Mouse (Mus musculus) neural tube, embryonic 11.5 days (tissue): Measurements from ENCODE around the gene Pcp4. TPM values are rescaled to one million over a fixed set of nuclear protein-coding genes. Genes with fewer than 3 reads are reported as not detected.

Experiments
- ATAC-seq: fragments of 200-750 bp; cut with Nextera tagmentation; 2 replicates; pipeline ENCODE4 v1.8.0; 2017; ENCODE audit warnings: moderate number of reproducible peaks, mild to moderate bottlenecking, moderate TSS enrichment, moderate library complexity; ENCODE audit not compliant: insufficient read depth, low FRiP score, low TSS enrichment
- DNase-seq: peaks from one replicate; pipeline ENCODE4 v3.0.0-alpha.2; 2015; ENCODE audit warnings: low spot score
- H3K27ac ChIP-seq: fragments of 300-500 bp; sonication (generic); 2 replicates; pipeline ENCODE4 v1.5.1; 2014; ENCODE audit warnings: low read depth, mild to moderate bottlenecking, low read length
- H3K27me3 ChIP-seq: fragments of 300-500 bp; sonication (generic); 2 replicates; pipeline ENCODE4 v1.6.1; 2014; ENCODE audit warnings: mild to moderate bottlenecking, low read length, mixed read lengths; ENCODE audit not compliant: control insufficient read depth, insufficient read depth
- H3K36me3 ChIP-seq: fragments of 300-500 bp; sonication (generic); 2 replicates; pipeline ENCODE4 v1.6.1; 2014; ENCODE audit warnings: mild to moderate bottlenecking, low read length, moderate library complexity, mixed read lengths; ENCODE audit not compliant: control insufficient read depth, insufficient read depth
- H3K4me1 ChIP-seq: fragments of 300-500 bp; sonication (generic); 2 replicates; pipeline ENCODE4 v1.6.1; 2014; ENCODE audit warnings: low read length, mixed read lengths; ENCODE audit not compliant: control insufficient read depth, insufficient read depth
- H3K4me2 ChIP-seq: fragments of 300-500 bp; sonication (generic); 2 replicates; pipeline ENCODE4 v1.6.1; 2014; ENCODE audit warnings: low read depth, mild to moderate bottlenecking, moderate library complexity
- H3K4me3 ChIP-seq: fragments of 300-500 bp; sonication (generic); 2 replicates; pipeline ENCODE4 v1.5.1; 2014; ENCODE audit warnings: low read depth, low read length
- H3K9ac ChIP-seq: fragments of 300-500 bp; sonication (generic); 2 replicates; pipeline ENCODE4 v1.6.1; 2014; ENCODE audit warnings: mild to moderate bottlenecking, low read length
- H3K9me3 ChIP-seq: fragments of 300-500 bp; sonication (generic); 2 replicates; pipeline ENCODE4 v1.6.1; 2016; ENCODE audit warnings: low read length; ENCODE audit not compliant: control insufficient read depth
- WGBS: fragments of 180-500 bp; shearing (Covaris S2); extraction: QIAGEN DNeasy Blood & Tissue Kit; methylation state at CpG from one replicate; pipeline ENCODE4 v1.1.7; 2014; 5-methylcytosine and 5-hydroxymethylcytosine counted together
- polyA plus RNA-seq: library from polyadenylated mRNA; unstranded; fragments of >200 nt; fragmentation: Nextera tagmentation; extraction: Ambion mirVana; gene quantifications from 2 replicates; pipeline ENCODE4 v1.2.1, GENCODE M21; 2014

Gene Pcp4
- polyA plus RNA-seq, 1 experiment from 2014 or later, result 24.7 TPM

DNA sequence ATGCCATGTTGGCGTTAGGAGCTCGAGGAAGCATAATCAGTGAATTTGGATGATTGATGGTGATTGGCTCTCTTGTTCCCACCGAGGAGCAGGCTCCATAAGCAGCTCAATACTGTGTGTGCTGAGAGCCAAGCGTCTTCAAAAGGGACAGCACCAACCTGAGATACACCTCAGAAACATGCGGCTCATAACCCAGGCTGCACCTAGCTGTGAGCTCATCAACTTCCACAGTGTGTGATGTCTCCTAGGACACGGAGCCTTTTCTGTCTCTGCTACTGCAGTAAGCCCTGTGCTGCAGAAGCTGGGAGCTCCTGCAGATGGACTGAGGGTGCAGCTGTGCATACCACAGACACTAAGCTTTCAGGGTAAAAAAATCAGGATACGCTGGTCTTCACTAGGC lies 31.5 kb downstream of the Pcp4 start:
- Histone ChIP-seq H3K9ac (no peak overlapping the region), H3K27ac (no peak overlapping the region), H3K4me1 (peaks cover 3% of the 10 kb centered on the region), H3K4me2 (no peak overlapping the region), H3K4me3 (no peak overlapping the region), H3K27me3 (no peaks in the 10 kb centered on the region), H3K36me3 (no peaks in the 10 kb centered on the region), H3K9me3 (no peaks in the 10 kb centered on the region)
- no peak for DNase-seq
- WGBS, result 63% methylated on average over 7 of the region's 7 CpGs
- ATAC-seq, result no peak

DNA sequence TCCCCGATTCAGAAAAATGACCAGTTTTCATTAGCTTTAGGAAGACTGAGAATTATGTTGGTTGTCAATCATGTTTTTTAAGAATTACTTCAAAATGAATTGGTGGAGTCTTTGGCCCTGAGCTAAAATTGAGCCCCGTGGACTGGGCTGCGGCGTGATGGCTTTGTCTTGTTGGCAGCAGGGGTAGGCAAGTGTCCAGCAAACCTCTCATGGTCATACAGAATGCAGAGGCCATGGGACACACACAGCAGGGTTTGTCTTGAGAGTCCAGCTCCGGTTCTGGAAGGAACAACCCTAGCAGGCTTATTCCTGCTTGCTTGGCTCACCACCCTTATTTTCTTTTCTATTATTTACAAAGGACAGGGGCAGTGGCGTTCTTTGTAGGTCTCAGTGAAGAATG lies 33.8 kb downstream of the Pcp4 start:
- Histone ChIP-seq H3K36me3 (no peaks in the 10 kb centered on the region), H3K4me3 (no peak overlapping the region), H3K4me1 (peaks cover 3% of the 10 kb centered on the region), H3K27me3 (no peaks in the 10 kb centered on the region), H3K9ac (no peak overlapping the region), H3K27ac (no peak overlapping the region), H3K9me3 (no peaks in the 10 kb centered on the region), H3K4me2 (no peak overlapping the region)
- WGBS, result 83% methylated on average over 6 of the region's 6 CpGs
- ATAC-seq (no peak), DNase-seq (no peak)

DNA sequence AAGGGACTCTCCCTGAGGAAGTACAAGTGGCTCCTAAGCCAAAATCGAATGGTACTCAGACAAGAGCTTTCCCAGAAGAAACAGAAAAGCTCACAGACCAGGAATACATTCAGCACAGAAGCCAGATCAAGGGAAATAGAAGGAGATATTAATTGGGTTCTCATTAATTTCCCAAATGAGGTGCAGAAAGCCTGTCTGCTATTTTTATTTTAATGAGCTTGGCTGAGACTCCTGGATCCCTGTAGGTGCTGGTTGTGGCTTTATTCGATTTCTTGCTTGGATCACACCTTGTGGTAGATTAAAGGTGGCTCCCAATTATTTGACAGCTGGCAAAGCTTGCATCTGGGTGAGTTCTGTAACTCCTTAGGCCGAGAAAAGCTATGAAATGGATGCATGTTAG lies 35.2 kb downstream of the Pcp4 start:
- WGBS, result 70% methylated on average over 3 of the region's 3 CpGs
- H3K27ac ChIP-seq, result no peak overlapping the region
- H3K9me3 ChIP-seq, result no peaks in the 10 kb centered on the region
- DNase-seq (no peak), ATAC-seq (no peak)
- peaks cover 3% of the 10 kb centered on the region for H3K4me1 ChIP-seq
- H3K4me3 ChIP-seq, result no peak overlapping the region
- H3K36me3 ChIP-seq, result no peaks in the 10 kb centered on the region
- no peaks in the 10 kb centered on the region for H3K27me3 ChIP-seq
- H3K4me2 ChIP-seq, result no peak overlapping the region
- H3K9ac ChIP-seq, result no peak overlapping the region

DNA sequence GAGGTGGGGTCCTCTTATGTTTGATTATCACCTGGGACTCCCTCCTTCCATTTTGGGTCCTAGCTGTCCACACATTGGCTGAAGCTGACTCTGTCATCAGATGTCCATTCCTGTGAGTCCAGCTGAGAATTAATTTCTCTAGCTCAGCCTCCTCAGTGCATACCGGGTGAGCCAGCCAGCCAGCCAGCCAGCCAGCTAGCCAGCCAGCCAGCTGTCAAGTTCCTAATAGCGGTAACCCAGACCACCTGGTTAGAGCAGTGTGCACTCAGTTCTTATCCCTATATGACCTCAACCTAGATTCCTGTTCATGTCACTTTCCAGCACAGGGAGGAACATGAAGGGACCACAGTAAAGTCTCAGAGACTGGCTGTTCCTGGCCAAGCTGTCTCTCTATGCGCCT lies 47.1 kb downstream of the Pcp4 start:
- 77% methylated on average over 3 of the region's 3 CpGs for WGBS
- Histone ChIP-seq H3K9ac (no peak overlapping the region), H3K4me2 (no peak overlapping the region), H3K27ac (no peak overlapping the region), H3K9me3 (no peaks in the 10 kb centered on the region), H3K36me3 (no peaks in the 10 kb centered on the region), H3K4me1 (peaks cover 4% of the 10 kb centered on the region; the same call in 1 of the 2 replicates), H3K27me3 (no peaks in the 10 kb centered on the region), H3K4me3 (no peak overlapping the region)
- DNase-seq (no peak), ATAC-seq (no peak)

DNA sequence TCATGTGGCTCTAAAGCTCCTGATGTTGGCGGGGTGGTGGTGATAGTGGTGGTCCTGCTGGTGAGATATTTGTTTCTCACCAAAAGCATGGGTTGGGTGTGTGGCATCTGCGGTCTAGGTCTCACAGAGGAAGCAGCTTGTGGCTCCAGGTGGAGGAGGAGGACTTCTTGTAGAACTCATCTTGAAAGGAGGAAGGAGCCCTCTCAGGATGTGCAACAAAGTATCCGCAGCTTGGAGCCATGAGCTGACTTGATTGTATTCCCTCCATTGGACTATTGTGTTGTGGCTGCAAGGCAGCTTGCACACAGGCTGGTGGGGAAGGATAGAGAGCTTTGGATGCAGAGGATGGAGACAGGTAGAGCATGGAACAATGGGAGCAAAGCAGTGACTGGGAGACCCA lies 60.1 kb downstream of the Pcp4 start:
- DNase-seq, result no peak
- 86% methylated on average over 3 of the region's 3 CpGs for WGBS
- no peak for ATAC-seq

DNA sequence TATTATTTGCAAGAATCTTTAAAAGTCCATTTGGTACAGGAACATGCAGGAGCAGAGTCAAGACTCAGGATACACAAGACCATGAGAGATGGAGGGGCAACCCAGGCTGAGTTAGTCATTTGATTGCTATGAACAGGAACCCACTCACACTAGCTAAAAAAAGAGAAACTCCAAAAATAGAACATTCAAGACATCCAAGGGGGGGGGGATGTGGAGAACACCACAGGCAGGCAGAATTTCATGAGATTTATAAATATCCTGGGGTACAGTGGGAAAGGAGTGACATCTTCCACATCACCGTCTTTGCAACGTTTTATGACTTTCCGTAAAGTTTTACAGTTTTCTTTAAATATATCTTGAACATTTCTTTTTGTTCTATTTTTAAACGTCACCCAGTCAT lies 61.1 kb downstream of the Pcp4 start:
- ATAC-seq, result no peak
- no peak overlapping the region for H3K4me2 ChIP-seq
- 98% methylated on average over 4 of the region's 4 CpGs for WGBS

More for the DNA sequence above, 60.1 kb downstream of the Pcp4 start:
- H3K4me2 ChIP-seq, result no peak overlapping the region
- no peak overlapping the region for H3K9ac ChIP-seq
- no peaks in the 10 kb centered on the region for H3K4me1 ChIP-seq
- no peak overlapping the region for H3K27ac ChIP-seq
- H3K9me3 ChIP-seq, result no peaks in the 10 kb centered on the region
- no peak overlapping the region for H3K4me3 ChIP-seq
- H3K27me3 ChIP-seq, result no peaks in the 10 kb centered on the region
- no peaks in the 10 kb centered on the region for H3K36me3 ChIP-seq

DNA sequence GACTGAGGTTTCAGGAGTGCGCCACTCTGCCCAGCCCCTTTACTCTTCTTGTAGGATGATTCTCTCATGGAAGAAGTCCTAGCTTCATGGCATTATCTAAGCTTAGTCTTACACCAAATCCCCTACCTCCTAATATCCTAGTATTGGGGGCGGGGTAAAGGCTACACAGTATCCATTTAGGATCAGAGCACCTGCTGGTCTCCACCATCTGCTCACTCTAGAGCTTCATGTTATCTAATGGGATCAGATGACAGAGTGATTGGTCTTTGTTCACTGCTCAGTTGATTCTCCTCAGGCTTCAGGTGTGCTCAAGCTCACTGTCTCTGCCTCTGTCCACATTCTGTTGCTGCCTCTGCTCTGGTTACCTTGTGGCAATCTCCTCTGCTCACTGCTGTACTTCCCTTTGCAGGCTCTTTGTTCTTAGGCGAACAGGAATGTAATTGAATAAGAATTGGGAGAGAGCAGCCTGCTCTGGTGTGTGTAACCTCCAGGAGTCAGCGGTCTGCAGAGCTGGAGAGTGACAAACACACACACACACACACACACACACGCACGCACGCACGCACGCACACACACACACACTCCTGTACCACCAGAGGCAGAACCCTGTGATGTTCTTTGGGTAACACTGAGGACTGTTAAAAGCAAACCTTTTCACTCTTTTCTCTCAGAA lies 62.6 kb downstream of the Pcp4 start:
- no peak overlapping the region for H3K27ac ChIP-seq
- no peak for ATAC-seq
- no peak overlapping the region for H3K4me2 ChIP-seq
- no peaks in the 10 kb centered on the region for H3K36me3 ChIP-seq
- no peaks in the 10 kb centered on the region for H3K27me3 ChIP-seq
- no peak for DNase-seq
- no peaks in the 10 kb centered on the region for H3K4me1 ChIP-seq
- WGBS, result 66% methylated on average over 9 of the region's 9 CpGs
- no peak overlapping the region for H3K9ac ChIP-seq
- no peaks in the 10 kb centered on the region for H3K9me3 ChIP-seq
- H3K4me3 ChIP-seq, result no peak overlapping the region

More for the DNA sequence above, 61.1 kb downstream of the Pcp4 start:
- no peak overlapping the region for H3K9ac ChIP-seq
- no peaks in the 10 kb centered on the region for H3K27me3 ChIP-seq
- H3K9me3 ChIP-seq, result no peaks in the 10 kb centered on the region
- H3K36me3 ChIP-seq, result no peaks in the 10 kb centered on the region
- no peak overlapping the region for H3K4me3 ChIP-seq
- H3K27ac ChIP-seq, result no peak overlapping the region
- no peaks in the 10 kb centered on the region for H3K4me1 ChIP-seq
- no peak for DNase-seq

DNA sequence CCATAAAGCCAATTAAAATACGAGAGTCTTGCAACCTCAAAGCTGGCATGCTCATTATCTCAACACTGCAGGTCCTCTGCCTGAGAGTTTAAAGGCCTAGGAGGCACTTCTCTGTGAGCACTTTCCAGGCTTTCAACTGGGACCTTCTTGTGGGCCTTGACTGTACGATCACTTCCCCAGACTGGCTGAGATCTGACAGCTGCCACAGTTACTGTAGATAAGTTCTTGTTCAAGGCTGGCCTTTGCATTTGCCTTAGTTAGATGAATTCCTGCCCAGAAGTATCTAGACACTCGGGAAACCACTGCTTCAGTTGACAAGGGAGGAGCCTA lies 63.1 kb downstream of the Pcp4 start:
- DNase-seq, result no peak
- Histone ChIP-seq H3K4me3 (no peak overlapping the region), H3K36me3 (no peaks in the 10 kb centered on the region), H3K4me2 (no peak overlapping the region), H3K27ac (no peak overlapping the region), H3K4me1 (no peaks in the 10 kb centered on the region), H3K27me3 (no peaks in the 10 kb centered on the region), H3K9ac (no peak overlapping the region), H3K9me3 (no peaks in the 10 kb centered on the region)
- WGBS, result 58% methylated on average over 3 of the region's 3 CpGs
- no peak for ATAC-seq

DNA sequence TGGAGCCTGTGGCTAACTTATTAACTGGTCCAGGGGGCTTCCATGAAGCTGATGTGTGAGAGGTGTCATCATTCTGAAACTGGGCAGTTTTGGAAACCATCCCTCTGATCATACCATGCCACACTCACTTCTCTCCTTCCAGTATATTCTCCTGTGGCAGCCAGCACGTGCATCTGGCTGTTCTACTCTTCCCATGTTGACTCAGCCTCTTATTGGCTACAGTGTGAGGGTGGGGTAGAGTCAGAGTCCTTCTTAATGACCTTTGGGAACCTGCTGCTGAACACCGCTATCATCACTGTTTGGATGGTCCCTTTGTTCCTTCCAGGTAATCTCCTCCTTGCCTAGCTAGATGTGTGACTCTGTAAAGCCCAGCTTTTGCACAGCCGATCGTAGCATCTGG lies 63.6 kb downstream of the Pcp4 start:
- H3K36me3 ChIP-seq, result no peaks in the 10 kb centered on the region
- no peak for ATAC-seq
- no peak overlapping the region for H3K4me2 ChIP-seq
- H3K27me3 ChIP-seq, result no peaks in the 10 kb centered on the region
- H3K9ac ChIP-seq, result no peak overlapping the region
- H3K4me3 ChIP-seq, result no peak overlapping the region
- H3K9me3 ChIP-seq, result no peaks in the 10 kb centered on the region
- H3K27ac ChIP-seq, result no peak overlapping the region
- no peaks in the 10 kb centered on the region for H3K4me1 ChIP-seq
- no peak for DNase-seq
- 78% methylated on average over 4 of the region's 4 CpGs for WGBS
